Mouse (Mus musculus): ENCODE data around the gene Spsb1. TPM values are rescaled to one million over a fixed set of nuclear protein-coding genes. Genes with fewer than 3 reads are reported as not detected.

The Spsb1 gene
- polyA plus RNA-seq, 1 experiment from 2014 or later: 26.9 TPM

DNA sequence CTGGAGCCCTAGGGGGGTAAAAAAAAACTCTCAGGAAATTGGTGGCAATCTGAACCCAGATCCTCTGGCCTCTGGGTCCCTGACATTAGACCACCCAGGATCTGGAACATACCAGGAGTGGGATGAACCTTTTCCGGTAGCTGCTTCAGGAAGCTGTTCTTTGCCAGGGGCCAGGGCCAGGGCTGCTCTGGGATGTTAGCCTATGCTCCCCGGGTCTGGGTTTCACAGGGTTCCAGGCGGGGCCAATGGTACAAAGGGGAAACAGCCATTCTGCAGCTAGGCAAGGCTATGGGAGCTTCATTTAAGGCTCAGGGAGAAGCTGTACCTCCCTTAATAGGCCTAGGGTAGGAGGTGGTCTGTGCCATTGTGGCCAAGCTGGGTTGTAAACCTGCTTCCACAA, 9.9 kb upstream of the Spsb1 start:
- no peaks in the 10 kb centered on the region for H3K9me3 ChIP-seq (ENCODE audit: control insufficient read depth, low read length)
- no peak overlapping the region for H3K4me3 ChIP-seq (ENCODE audit: low read depth, low read length)
- H3K4me1 ChIP-seq (ENCODE audit: control insufficient read depth, insufficient read depth, low read length): no peaks in the 10 kb centered on the region
- DNase-seq (ENCODE audit: low spot score): no peak
- WGBS: 28% methylated on average over 3 of the region's 3 CpGs
- no peak overlapping the region for H3K27ac ChIP-seq (ENCODE audit: low read depth, low read length)
- no peak for ATAC-seq (ENCODE audit: insufficient read depth, low FRiP score, low TSS enrichment)
- no peak overlapping the region for H3K4me2 ChIP-seq (ENCODE audit: low read depth)
- no peaks in the 10 kb centered on the region for H3K36me3 ChIP-seq (ENCODE audit: control insufficient read depth, insufficient read depth, low read length)
- H3K27me3 ChIP-seq (ENCODE audit: control insufficient read depth, insufficient read depth, low read length): no peaks in the 10 kb centered on the region
- no peak overlapping the region for H3K9ac ChIP-seq (ENCODE audit: low read length)

DNA sequence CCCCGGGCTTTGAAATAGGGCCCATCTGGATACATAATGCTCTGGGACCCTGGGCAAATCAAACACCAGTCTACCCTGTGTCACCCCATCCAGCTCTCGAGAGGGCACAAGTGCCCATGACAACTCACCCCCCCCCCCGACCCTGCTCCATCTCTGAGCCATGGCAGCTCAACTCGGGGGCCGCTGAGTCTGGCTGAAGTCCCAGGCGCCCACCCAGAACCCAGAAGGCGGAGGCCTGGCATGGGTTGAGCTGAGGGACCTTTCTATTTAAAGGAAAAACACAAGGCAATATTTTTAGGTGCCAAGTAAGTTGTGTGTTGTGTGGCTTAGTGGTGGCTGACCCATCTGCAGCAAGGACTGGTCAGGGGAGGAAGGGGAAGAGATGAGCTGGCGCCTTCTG, 9.4 kb upstream of the Spsb1 start:
- Histone ChIP-seq H3K27me3 (ENCODE audit: control insufficient read depth, insufficient read depth, low read length) (no peaks in the 10 kb centered on the region), H3K36me3 (ENCODE audit: control insufficient read depth, insufficient read depth, low read length) (no peaks in the 10 kb centered on the region), H3K27ac (ENCODE audit: low read depth, low read length) (no peak overlapping the region), H3K9me3 (ENCODE audit: control insufficient read depth, low read length) (no peaks in the 10 kb centered on the region), H3K9ac (ENCODE audit: low read length) (no peak overlapping the region), H3K4me2 (ENCODE audit: low read depth) (no peak overlapping the region), H3K4me1 (ENCODE audit: control insufficient read depth, insufficient read depth, low read length) (no peaks in the 10 kb centered on the region), H3K4me3 (ENCODE audit: low read depth, low read length) (no peak overlapping the region)
- ATAC-seq (ENCODE audit: insufficient read depth, low FRiP score, low TSS enrichment) (no peak), DNase-seq (ENCODE audit: low spot score) (no peak)
- 87% methylated on average over 8 of the region's 8 CpGs for WGBS

DNA sequence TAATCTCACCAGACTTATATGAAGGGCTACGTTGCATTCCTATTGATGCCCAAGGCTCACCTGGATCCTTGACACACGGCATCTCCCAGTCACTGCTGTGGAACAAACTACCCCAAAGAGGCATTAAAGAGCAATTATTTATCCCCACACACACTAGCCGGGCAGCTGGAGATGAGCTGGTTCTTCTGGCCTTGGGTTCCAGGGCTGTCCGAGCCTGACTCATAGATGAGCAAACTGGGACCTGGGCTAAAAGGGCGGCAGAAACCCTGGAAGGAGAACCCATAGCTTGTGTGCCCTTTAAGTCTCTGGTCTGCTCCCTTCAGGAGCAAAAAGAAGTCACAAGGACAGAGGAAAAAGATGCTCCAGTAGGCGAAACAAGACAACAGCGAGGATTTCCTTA, 5.5 kb upstream of the Spsb1 start:
- no peak for ATAC-seq (ENCODE audit: insufficient read depth, low FRiP score, low TSS enrichment)
- DNase-seq (ENCODE audit: low spot score): no peak
- WGBS: 91% methylated on average over 7 of the region's 7 CpGs

DNA sequence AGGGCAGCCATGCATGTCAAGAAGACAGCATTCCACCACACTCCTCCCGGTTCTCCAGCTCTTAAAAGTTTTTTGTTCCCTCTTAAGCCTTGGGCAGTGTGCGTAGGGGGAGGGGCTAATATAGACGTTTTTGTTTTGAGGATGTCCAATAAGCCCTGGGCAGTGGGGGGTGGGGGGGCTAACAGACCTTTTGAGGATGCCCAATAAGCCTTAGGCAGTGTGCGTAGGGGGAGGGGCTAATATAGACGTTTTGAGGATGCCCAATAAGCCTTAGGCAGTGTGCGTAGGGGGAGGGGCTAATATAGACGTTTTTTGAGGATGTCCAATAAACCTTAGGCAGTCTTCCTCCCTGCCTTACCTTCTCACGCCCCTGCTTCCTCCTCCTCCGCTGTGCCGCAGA, 5.0 kb upstream of the Spsb1 start:
- no peak for DNase-seq (ENCODE audit: low spot score)
- 58% methylated on average over 10 of the region's 10 CpGs for WGBS
- no peaks in the 10 kb centered on the region for H3K9me3 ChIP-seq (ENCODE audit: control insufficient read depth, low read length)

More for the DNA sequence above, 5.5 kb upstream of the Spsb1 start:
- H3K9ac ChIP-seq (ENCODE audit: low read length): no peak overlapping the region
- no peak overlapping the region for H3K4me2 ChIP-seq (ENCODE audit: low read depth)
- no peaks in the 10 kb centered on the region for H3K36me3 ChIP-seq (ENCODE audit: control insufficient read depth, insufficient read depth, low read length)
- H3K27ac ChIP-seq (ENCODE audit: low read depth, low read length): no peak overlapping the region
- H3K4me1 ChIP-seq (ENCODE audit: control insufficient read depth, insufficient read depth, low read length): no peaks in the 10 kb centered on the region
- H3K4me3 ChIP-seq (ENCODE audit: low read depth, low read length): no peak overlapping the region
- H3K9me3 ChIP-seq (ENCODE audit: control insufficient read depth, low read length): no peaks in the 10 kb centered on the region
- H3K27me3 ChIP-seq (ENCODE audit: control insufficient read depth, insufficient read depth, low read length): peaks cover 8% of the 10 kb centered on the region; the same call in 1 of the 2 replicates

DNA sequence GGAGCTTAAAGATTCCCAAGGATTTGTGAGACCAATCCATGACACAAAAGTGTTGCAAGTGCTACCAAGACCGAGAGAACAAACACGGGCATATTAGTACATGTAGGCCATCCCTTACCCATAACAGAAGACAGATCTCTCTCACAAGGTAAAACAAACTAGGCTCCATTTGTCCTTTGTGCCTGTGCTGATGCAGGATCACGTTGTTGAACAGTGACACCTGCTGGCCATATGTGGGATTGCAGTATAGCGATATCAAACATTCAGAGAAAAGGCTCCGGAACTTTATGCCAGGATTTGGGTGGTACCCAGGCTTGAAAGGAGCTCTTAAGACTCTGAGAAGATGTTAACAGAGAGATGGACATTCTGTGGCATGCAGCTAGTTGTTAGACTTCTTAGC, 3.7 kb upstream of the Spsb1 start:
- H3K27ac ChIP-seq (ENCODE audit: low read depth, low read length): no peak overlapping the region
- DNase-seq (ENCODE audit: low spot score) (peak; percentile 78), ATAC-seq (ENCODE audit: insufficient read depth, low FRiP score, low TSS enrichment) (no peak)
- WGBS: 2% methylated on average over 5 of the region's 5 CpGs
- H3K4me1 ChIP-seq (ENCODE audit: control insufficient read depth, insufficient read depth, low read length): peaks cover 2% of the 10 kb centered on the region; the same call in 1 of the 2 replicates
- H3K27me3 ChIP-seq (ENCODE audit: control insufficient read depth, insufficient read depth, low read length): peaks cover 8% of the 10 kb centered on the region; the same call in 1 of the 2 replicates
- no peak overlapping the region for H3K4me2 ChIP-seq (ENCODE audit: low read depth)
- no peak overlapping the region for H3K9ac ChIP-seq (ENCODE audit: low read length)
- H3K36me3 ChIP-seq (ENCODE audit: control insufficient read depth, insufficient read depth, low read length): no peaks in the 10 kb centered on the region
- H3K4me3 ChIP-seq (ENCODE audit: low read depth, low read length): no peak overlapping the region
- no peaks in the 10 kb centered on the region for H3K9me3 ChIP-seq (ENCODE audit: control insufficient read depth, low read length)

More for the DNA sequence above, 5.0 kb upstream of the Spsb1 start:
- Histone ChIP-seq H3K4me3 (ENCODE audit: low read depth, low read length) (no peak overlapping the region), H3K27me3 (ENCODE audit: control insufficient read depth, insufficient read depth, low read length) (peaks cover 8% of the 10 kb centered on the region; the same call in 1 of the 2 replicates), H3K36me3 (ENCODE audit: control insufficient read depth, insufficient read depth, low read length) (no peaks in the 10 kb centered on the region), H3K4me2 (ENCODE audit: low read depth) (no peak overlapping the region), H3K4me1 (ENCODE audit: control insufficient read depth, insufficient read depth, low read length) (no peaks in the 10 kb centered on the region), H3K27ac (ENCODE audit: low read depth, low read length) (no peak overlapping the region), H3K9ac (ENCODE audit: low read length) (no peak overlapping the region)
- ATAC-seq (ENCODE audit: insufficient read depth, low FRiP score, low TSS enrichment): no peak

DNA sequence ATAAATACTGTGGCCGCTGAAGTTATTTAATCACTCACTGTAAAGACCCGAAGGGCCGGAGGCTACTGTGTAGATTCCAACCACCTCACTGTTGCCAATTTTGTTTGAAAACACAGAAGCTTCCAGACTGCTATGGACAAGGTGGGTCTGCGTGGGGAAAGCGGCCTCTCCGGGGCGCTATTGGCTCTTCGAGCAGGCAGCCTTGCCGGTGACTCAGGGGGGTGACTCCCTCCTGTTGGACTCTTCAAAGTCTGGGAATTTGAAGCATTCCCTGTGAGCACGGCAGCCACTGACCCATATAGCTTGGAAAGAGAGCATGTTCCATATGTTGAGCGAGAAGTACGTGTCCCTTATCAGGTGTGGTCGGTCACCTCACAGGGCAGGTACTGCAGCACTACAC, 1.2 kb upstream of the Spsb1 start:
- 48% methylated on average over 13 of the region's 13 CpGs for WGBS
- H3K4me3 ChIP-seq (ENCODE audit: low read depth, low read length): no peak overlapping the region
- H3K9ac ChIP-seq (ENCODE audit: low read length): no peak overlapping the region
- H3K4me1 ChIP-seq (ENCODE audit: control insufficient read depth, insufficient read depth, low read length): peaks cover 11% of the 10 kb centered on the region
- H3K27me3 ChIP-seq (ENCODE audit: control insufficient read depth, insufficient read depth, low read length): peaks cover 8% of the 10 kb centered on the region; the same call in 1 of the 2 replicates
- DNase-seq (ENCODE audit: low spot score): no peak
- H3K27ac ChIP-seq (ENCODE audit: low read depth, low read length): no peak overlapping the region
- H3K9me3 ChIP-seq (ENCODE audit: control insufficient read depth, low read length): no peaks in the 10 kb centered on the region
- no peaks in the 10 kb centered on the region for H3K36me3 ChIP-seq (ENCODE audit: control insufficient read depth, insufficient read depth, low read length)
- H3K4me2 ChIP-seq (ENCODE audit: low read depth): no peak overlapping the region
- ATAC-seq (ENCODE audit: insufficient read depth, low FRiP score, low TSS enrichment): no peak

DNA sequence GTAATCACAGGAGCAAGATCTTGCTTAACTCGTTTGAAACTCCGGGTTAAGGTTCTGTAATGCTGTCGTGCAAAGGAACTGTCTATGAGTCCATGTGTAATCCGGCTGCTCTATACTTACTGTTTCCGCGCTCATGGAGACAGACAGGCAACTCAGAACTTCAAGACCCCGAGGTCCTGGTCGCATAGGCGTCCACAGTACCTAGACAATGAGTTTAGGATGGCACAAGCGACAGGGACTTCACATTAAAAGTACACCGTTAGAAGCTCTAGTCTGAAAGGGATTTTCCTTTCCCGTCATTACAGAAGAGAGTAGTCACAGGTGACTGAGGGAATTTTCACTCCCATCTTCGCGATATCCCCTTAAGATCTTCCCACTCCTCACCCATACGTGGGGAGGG, 788 bp upstream of the Spsb1 start:
- Histone ChIP-seq H3K27ac (ENCODE audit: low read depth, low read length) (no peak overlapping the region), H3K27me3 (ENCODE audit: control insufficient read depth, insufficient read depth, low read length) (peaks cover 8% of the 10 kb centered on the region; the same call in 1 of the 2 replicates), H3K9ac (ENCODE audit: low read length) (no peak overlapping the region), H3K9me3 (ENCODE audit: control insufficient read depth, low read length) (no peaks in the 10 kb centered on the region), H3K4me3 (ENCODE audit: low read depth, low read length) (no peak overlapping the region), H3K4me2 (ENCODE audit: low read depth) (peak overlapping the region; percentile 46), H3K4me1 (ENCODE audit: control insufficient read depth, insufficient read depth, low read length) (peaks cover 11% of the 10 kb centered on the region), H3K36me3 (ENCODE audit: control insufficient read depth, insufficient read depth, low read length) (no peaks in the 10 kb centered on the region)
- ATAC-seq (ENCODE audit: insufficient read depth, low FRiP score, low TSS enrichment): 0 out of 2 replicates have a peak, but pooled peaks have one; percentile 5
- 18% methylated on average over 15 of the region's 15 CpGs for WGBS
- no peak for DNase-seq (ENCODE audit: low spot score)

DNA sequence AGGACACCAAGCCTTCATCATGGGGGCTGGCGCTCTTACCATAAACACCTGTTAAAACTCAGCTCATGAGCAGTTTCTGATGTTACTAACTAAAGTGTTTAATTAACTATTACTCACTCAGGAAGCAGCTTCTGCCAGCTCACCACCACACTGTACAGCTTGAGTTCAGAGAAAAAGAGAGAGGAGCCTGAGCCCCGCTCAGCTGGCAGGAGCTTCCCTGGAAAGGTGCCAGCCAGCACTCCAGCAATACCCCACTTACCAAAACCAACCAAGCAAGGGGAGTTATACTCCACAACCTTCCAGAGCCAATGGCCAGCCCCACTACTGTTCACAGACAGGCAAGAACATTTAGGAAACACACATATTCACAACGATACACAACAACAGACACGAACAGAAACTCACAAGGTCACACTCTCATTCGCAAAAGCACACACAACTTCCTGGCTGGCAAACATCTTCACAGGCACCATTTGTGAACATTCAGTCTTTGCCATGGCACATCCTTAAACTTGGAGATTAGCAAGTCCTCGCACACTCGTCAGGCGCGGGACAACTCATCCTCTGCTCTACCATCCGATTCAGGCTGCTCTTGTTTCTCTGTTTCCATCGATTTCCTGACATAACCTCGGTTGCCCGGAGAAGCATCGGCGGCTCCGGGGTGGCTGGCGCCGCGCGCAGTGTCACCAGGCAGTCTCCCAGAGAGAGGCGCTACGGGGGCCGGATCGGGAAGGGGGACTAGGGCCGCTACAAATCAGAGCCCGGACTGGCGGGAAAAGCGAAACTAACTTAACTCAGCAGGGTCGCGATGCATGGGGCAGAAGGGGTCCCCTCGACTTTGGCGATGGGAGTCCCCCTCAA, 992 bp downstream of the Spsb1 start:
- ATAC-seq (ENCODE audit: insufficient read depth, low FRiP score, low TSS enrichment): peak; percentile 10; the same call in 1 of the 2 replicates
- Histone ChIP-seq H3K27ac (ENCODE audit: low read depth, low read length) (no peak overlapping the region), H3K9me3 (ENCODE audit: control insufficient read depth, low read length) (no peaks in the 10 kb centered on the region), H3K27me3 (ENCODE audit: control insufficient read depth, insufficient read depth, low read length) (peaks cover 8% of the 10 kb centered on the region; the same call in 1 of the 2 replicates), H3K4me2 (ENCODE audit: low read depth) (peak overlapping the region; percentile 85), H3K9ac (ENCODE audit: low read length) (peak overlapping the region; percentile 74), H3K4me1 (ENCODE audit: control insufficient read depth, insufficient read depth, low read length) (peaks cover 16% of the 10 kb centered on the region), H3K4me3 (ENCODE audit: low read depth, low read length) (peak overlapping the region; percentile 78), H3K36me3 (ENCODE audit: control insufficient read depth, insufficient read depth, low read length) (no peaks in the 10 kb centered on the region)
- peak; percentile 65 for DNase-seq (ENCODE audit: low spot score)
- 7% methylated on average over 32 of the region's 32 CpGs for WGBS

DNA sequence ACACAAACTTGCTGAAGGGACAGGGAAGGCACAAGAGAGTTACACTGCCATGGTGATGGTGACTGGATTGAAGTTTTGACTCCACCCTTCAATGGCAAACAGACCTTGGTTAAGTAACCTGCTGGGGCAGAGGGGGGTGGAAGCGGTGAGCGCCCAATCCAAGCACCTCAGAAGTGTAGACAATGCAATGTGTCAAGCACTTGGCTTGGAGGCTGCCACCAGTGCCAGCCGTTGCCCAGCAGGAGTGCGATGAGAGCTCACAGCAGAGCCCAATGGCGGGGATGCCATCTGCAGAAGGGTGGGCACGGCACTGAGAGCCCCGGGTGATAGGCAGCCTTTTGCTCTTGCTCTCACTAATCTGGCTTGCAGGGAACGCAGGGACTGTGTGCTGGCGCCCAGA, 2.6 kb downstream of the Spsb1 start:
- WGBS: 90% methylated on average over 9 of the region's 9 CpGs
- H3K9ac ChIP-seq (ENCODE audit: low read length): no peak overlapping the region
- H3K27me3 ChIP-seq (ENCODE audit: control insufficient read depth, insufficient read depth, low read length): peaks cover 6% of the 10 kb centered on the region; the same call in 1 of the 2 replicates
- ATAC-seq (ENCODE audit: insufficient read depth, low FRiP score, low TSS enrichment): no peak
- H3K27ac ChIP-seq (ENCODE audit: low read depth, low read length): no peak overlapping the region
- no peak overlapping the region for H3K4me3 ChIP-seq (ENCODE audit: low read depth, low read length)
- H3K4me1 ChIP-seq (ENCODE audit: control insufficient read depth, insufficient read depth, low read length): peaks cover 20% of the 10 kb centered on the region
- no peaks in the 10 kb centered on the region for H3K36me3 ChIP-seq (ENCODE audit: control insufficient read depth, insufficient read depth, low read length)
- no peak overlapping the region for H3K4me2 ChIP-seq (ENCODE audit: low read depth)
- DNase-seq (ENCODE audit: low spot score): no peak
- no peaks in the 10 kb centered on the region for H3K9me3 ChIP-seq (ENCODE audit: control insufficient read depth, low read length)
